Mouse (Mus musculus): ENCODE measurements around the gene E130218I03Rik. TPM values are rescaled to one million over a fixed set of nuclear protein-coding genes. Genes with fewer than 3 reads are reported as not detected.
"Not testable (repeated sequence)": the region's sequence is repeated elsewhere in the genome, so short reads cannot be mapped to it uniquely, and the experiment has no call there.

E130218I03Rik gene
- polyA plus RNA-seq, 1 experiment from 2014 or later = 0.23 TPM

DNA sequence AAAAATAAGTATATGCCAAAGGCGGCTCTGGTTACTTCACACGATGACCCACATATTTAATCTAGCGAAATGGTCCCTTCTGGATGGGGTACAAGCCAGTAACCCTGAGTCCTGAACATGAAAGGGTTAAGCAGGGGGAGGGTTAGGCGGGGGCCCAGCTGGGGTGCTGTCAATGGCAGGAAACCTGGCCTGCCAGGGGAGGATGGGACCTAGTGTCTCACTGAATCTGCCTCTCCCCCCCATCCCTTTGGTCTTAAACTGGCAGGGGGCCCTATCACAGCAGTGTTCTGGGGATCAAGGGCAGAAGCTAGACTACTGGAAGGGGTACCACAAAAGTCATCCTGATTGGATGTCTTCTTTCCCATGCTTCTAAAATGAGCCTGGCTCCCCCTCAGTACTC is 12.4 kb downstream of the E130218I03Rik start:
- Histone ChIP-seq H3K4me1 (ENCODE audit: control insufficient read depth, insufficient read depth, low read length) (peaks cover 58% of the 10 kb centered on the region), H3K27me3 (ENCODE audit: control insufficient read depth, insufficient read depth, low read length) (peaks cover 28% of the 10 kb centered on the region), H3K4me3 (ENCODE audit: low read depth, low read length) (no peak overlapping the region), H3K9ac (ENCODE audit: low read depth, low read length) (0 out of 2 replicates have a peak overlapping the region, but pooled peaks have one; percentile 58), H3K9me3 (replicated peaks; ENCODE audit: control insufficient read depth, low read length) (no peaks in the 10 kb centered on the region), H3K4me2 (peak overlapping the region; percentile 55; the same call in 1 of the 2 replicates), H3K36me3 (ENCODE audit: control insufficient read depth, insufficient read depth, low read length) (no peaks in the 10 kb centered on the region), H3K27ac (ENCODE audit: low read depth, low read length) (0 out of 2 replicates have a peak overlapping the region, but pooled peaks have one; percentile 32)
- no peak for ATAC-seq (replicated peaks; ENCODE audit: insufficient number of reproducible peaks, low FRiP score, low TSS enrichment)
- WGBS (ENCODE audit: insufficient replicate concordance) = 32% methylated on average over 4 of the region's 4 CpGs

DNA sequence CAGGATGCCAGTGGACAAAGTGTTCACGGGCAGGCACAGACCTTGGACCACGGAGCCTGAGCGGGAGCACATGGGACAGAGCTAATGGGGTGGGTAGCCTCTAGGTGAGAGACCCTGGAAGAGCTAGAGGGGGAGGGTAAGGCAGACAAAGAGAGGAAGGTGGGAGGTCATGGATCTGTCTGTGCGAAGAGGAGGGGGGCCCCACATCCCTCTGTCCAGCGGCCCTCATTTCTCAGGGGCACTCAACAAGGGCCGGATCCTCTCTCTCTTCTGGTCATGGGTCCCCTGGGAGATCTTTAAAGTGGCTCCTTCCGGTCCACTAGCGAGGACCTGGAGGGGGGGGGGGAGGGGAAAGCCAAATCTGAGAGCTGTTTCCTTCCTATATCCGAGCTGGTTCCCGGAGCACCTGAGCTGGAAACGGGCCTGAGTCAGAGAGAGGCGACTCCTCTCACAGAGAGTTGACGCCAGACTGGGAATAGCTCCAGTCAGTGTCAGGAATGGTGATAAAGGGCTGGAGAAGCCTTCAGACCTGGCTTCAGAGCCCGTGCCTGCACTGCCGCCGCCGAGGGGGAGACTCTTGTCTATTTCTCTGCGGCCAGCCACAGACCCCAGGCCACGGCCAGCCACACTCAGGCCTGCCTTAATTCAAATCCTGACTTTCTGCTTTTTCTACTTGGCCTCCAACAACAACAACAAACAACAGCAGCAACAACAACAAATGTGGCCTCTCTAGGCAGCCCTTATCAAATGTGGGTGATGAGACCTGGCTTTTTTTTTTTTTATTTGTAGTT is 13.1 kb downstream of the E130218I03Rik start:
- H3K4me1 ChIP-seq (ENCODE audit: control insufficient read depth, insufficient read depth, low read length) = peaks cover 51% of the 10 kb centered on the region
- H3K9ac ChIP-seq (ENCODE audit: low read depth, low read length) = peak overlapping the region; percentile 58
- ATAC-seq (replicated peaks; ENCODE audit: insufficient number of reproducible peaks, low FRiP score, low TSS enrichment) = 0 out of 2 replicates have a peak, but pooled peaks have one; percentile 16

DNA sequence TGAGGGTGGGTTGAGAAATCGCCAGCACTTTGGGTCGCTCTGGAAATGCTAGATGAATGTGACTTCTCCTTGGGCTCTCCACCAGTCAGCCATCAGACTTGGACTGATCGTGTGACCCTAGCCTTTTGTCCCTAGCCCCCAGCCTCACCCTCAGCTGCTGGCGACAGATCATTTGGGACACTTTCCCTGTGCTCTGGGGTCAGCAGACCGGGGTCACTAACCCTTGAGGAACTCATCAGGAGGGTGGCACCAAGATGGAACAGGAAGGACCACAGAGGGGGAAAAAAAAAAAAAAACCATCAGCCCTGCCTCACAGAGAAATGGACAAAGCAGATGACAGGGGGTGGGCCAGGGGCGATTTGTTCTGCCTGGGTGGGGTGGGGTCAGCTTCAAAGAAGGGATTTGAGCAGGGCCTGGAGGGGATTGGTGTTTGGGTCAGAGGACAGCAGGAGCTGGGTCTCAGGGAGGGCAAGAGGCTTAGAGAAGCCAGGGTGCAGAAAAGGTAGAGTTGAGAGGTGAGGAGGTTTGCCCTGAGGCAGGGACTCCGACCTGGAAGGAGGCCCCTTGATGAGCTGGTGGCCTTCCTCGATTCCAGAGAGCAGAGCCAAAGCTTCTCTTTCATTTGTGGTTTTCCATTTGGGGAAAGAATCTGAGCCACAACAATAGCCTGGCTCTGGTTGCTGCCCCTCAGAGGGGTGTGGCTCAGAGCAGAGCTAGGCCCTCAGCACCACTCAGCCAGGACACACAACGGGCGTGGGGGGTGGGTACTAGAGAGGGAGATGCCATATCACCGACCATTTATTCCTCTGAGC is 13.9 kb downstream of the E130218I03Rik start:
- no peaks in the 10 kb centered on the region for H3K36me3 ChIP-seq (ENCODE audit: control insufficient read depth, insufficient read depth, low read length)
- no peak for ATAC-seq (replicated peaks; ENCODE audit: insufficient number of reproducible peaks, low FRiP score, low TSS enrichment)
- 14% methylated on average over 11 of the region's 11 CpGs for WGBS (ENCODE audit: insufficient replicate concordance)
- H3K4me3 ChIP-seq (ENCODE audit: low read depth, low read length) = no peak overlapping the region
- peak overlapping the region; percentile 58 for H3K9ac ChIP-seq (ENCODE audit: low read depth, low read length)
- no peaks in the 10 kb centered on the region for H3K9me3 ChIP-seq (replicated peaks; ENCODE audit: control insufficient read depth, low read length)
- H3K4me1 ChIP-seq (ENCODE audit: control insufficient read depth, insufficient read depth, low read length) = peaks cover 43% of the 10 kb centered on the region
- H3K4me2 ChIP-seq = peak overlapping the region; percentile 55
- H3K27ac ChIP-seq (ENCODE audit: low read depth, low read length) = peak overlapping the region; percentile 32
- peaks cover 13% of the 10 kb centered on the region for H3K27me3 ChIP-seq (ENCODE audit: control insufficient read depth, insufficient read depth, low read length)

More for the DNA sequence above, 13.1 kb downstream of the E130218I03Rik start:
- H3K27ac ChIP-seq (ENCODE audit: low read depth, low read length) = peak overlapping the region; percentile 32
- no peaks in the 10 kb centered on the region for H3K36me3 ChIP-seq (ENCODE audit: control insufficient read depth, insufficient read depth, low read length)
- peaks cover 21% of the 10 kb centered on the region for H3K27me3 ChIP-seq (ENCODE audit: control insufficient read depth, insufficient read depth, low read length)
- no peaks in the 10 kb centered on the region for H3K9me3 ChIP-seq (replicated peaks; ENCODE audit: control insufficient read depth, low read length)
- WGBS (ENCODE audit: insufficient replicate concordance) = 9% methylated on average over 18 of the region's 19 CpGs
- peak overlapping the region; percentile 55 for H3K4me2 ChIP-seq
- H3K4me3 ChIP-seq (ENCODE audit: low read depth, low read length) = no peak overlapping the region

DNA sequence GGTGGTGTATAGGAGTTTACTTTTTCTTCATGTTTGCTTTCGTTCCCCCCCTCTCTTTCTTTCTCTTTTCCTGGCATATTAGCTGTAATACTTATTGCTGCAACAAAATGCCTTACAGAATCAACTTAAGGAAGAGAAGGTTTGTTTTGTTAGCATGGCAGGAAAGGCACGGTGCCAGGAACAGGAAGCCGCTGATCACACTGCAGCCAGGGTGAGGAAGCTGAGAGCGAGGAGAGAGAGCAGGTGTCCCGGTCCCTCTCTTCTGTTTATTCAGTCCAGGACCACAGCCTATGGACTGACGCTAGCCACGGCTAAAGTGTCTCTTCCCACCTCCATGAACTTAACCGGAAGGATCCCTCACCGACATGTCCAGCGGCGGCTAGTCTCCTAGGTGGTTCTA is 14.9 kb downstream of the E130218I03Rik start:
- peaks cover 5% of the 10 kb centered on the region for H3K27me3 ChIP-seq (ENCODE audit: control insufficient read depth, insufficient read depth, low read length)
- no peak overlapping the region for H3K9ac ChIP-seq (ENCODE audit: low read depth, low read length)
- no peaks in the 10 kb centered on the region for H3K9me3 ChIP-seq (replicated peaks; ENCODE audit: control insufficient read depth, low read length)
- no peak overlapping the region for H3K27ac ChIP-seq (ENCODE audit: low read depth, low read length)
- no peaks in the 10 kb centered on the region for H3K36me3 ChIP-seq (ENCODE audit: control insufficient read depth, insufficient read depth, low read length)
- H3K4me1 ChIP-seq (ENCODE audit: control insufficient read depth, insufficient read depth, low read length) = peaks cover 38% of the 10 kb centered on the region
- ATAC-seq (replicated peaks; ENCODE audit: insufficient number of reproducible peaks, low FRiP score, low TSS enrichment) = no peak
- H3K4me2 ChIP-seq = no peak overlapping the region
- WGBS (ENCODE audit: insufficient replicate concordance) = 58% methylated on average over 11 of the region's 11 CpGs
- no peak overlapping the region for H3K4me3 ChIP-seq (ENCODE audit: low read depth, low read length)

DNA sequence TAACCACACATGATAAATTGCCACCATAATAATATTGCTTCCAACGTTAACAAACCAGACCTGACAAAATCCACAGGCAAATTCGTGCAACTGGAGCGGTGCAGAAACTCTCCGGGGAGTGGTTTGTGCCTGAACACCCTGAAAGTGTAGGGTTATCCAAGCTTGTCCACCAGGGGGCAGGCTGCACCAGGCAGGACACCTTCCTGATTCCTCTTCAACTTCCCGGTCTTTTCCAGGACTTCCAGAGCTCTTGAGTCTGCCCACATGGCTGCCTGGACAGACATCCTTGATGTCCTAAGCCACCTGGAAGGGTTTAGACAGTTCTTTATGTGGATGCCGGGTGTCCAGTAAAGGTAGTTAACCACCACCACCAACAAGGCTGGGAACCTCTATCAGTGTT is 19.7 kb downstream of the E130218I03Rik start:
- H3K9ac ChIP-seq (ENCODE audit: low read depth, low read length) = no peak overlapping the region
- WGBS (ENCODE audit: insufficient replicate concordance) = 27% methylated on average over 6 of the region's 6 CpGs
- H3K9me3 ChIP-seq (replicated peaks; ENCODE audit: control insufficient read depth, low read length) = no peaks in the 10 kb centered on the region
- H3K36me3 ChIP-seq (ENCODE audit: control insufficient read depth, insufficient read depth, low read length) = no peaks in the 10 kb centered on the region
- no peak overlapping the region for H3K4me3 ChIP-seq (ENCODE audit: low read depth, low read length)
- H3K4me1 ChIP-seq (ENCODE audit: control insufficient read depth, insufficient read depth, low read length) = no peaks in the 10 kb centered on the region
- ATAC-seq (replicated peaks; ENCODE audit: insufficient number of reproducible peaks, low FRiP score, low TSS enrichment) = no peak
- H3K4me2 ChIP-seq = no peak overlapping the region
- H3K27me3 ChIP-seq (ENCODE audit: control insufficient read depth, insufficient read depth, low read length) = no peaks in the 10 kb centered on the region
- H3K27ac ChIP-seq (ENCODE audit: low read depth, low read length) = no peak overlapping the region

DNA sequence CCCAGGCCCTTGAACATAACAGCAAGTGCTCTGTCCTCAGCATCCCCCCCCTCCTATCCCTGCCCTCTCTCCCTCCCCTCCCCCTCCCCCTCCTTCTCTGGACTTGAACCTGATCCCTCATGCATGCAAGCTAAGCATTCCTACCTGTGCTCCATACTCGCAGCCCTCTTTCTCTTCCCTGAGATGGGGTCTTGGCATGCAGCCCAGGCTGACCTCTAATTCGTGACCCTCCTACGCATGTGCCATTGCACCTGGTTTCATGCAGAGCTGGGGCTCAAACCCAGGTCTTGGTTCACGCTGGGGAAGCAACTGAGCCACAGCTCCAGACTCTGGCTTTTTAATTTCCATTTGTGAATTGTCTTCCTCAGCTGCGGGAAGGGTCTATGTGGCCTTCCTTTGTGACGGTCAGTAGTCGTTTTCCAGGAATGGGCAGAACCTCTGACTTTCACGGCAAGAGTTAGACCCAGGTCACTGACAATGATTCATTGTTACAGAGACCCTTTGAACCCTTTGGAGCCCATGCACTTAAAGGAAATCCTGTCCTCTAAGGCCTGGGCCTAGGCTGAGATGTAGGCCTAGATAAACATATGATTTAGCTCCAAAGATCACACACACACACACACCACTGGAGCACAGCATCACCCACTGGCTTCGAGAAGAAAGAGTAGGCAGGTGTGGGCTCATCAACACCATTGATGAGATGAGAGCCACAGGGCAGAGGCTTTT is 22.6 kb downstream of the E130218I03Rik start:
- H3K4me2 ChIP-seq = no peak overlapping the region
- H3K27ac ChIP-seq (ENCODE audit: low read depth, low read length) = no peak overlapping the region
- no peak overlapping the region for H3K4me3 ChIP-seq (ENCODE audit: low read depth, low read length)
- no peaks in the 10 kb centered on the region for H3K36me3 ChIP-seq (ENCODE audit: control insufficient read depth, insufficient read depth, low read length)
- no peak for ATAC-seq (replicated peaks; ENCODE audit: insufficient number of reproducible peaks, low FRiP score, low TSS enrichment)
- no peaks in the 10 kb centered on the region for H3K27me3 ChIP-seq (ENCODE audit: control insufficient read depth, insufficient read depth, low read length)
- no peaks in the 10 kb centered on the region for H3K9me3 ChIP-seq (replicated peaks; ENCODE audit: control insufficient read depth, low read length)
- WGBS (ENCODE audit: insufficient replicate concordance) = 71% methylated on average over 9 of the region's 9 CpGs
- H3K9ac ChIP-seq (ENCODE audit: low read depth, low read length) = no peak overlapping the region
- H3K4me1 ChIP-seq (ENCODE audit: control insufficient read depth, insufficient read depth, low read length) = no peaks in the 10 kb centered on the region

DNA sequence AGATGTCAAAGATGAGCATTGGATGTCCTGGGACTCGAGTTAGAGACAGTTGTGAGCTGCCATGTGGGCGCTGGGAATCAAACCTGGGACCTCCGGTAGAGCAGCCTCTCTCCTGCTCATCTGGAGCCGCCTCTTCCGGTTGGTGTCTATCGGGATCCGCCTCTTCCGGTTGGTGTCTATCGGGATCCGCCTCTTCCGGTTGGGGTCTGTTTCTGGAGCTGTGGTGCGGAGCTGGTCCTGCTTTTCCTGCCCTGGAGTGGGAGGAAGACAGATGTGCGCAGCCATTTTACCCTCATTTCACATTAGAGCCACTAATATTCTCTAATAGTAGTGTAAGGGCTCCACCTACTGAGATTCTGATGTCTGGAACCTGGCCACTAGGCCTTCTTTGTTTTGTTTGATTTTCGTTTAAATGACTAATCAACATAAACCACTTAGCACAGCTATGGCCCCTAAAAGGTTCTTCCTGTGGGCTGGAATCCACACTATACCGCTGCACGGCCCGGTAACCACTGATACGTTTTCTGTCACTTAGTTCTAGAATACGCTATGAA is 24.7 kb downstream of the E130218I03Rik start:
- H3K4me2 ChIP-seq = no peak overlapping the region
- no peaks in the 10 kb centered on the region for H3K9me3 ChIP-seq (replicated peaks; ENCODE audit: control insufficient read depth, low read length)
- no peaks in the 10 kb centered on the region for H3K36me3 ChIP-seq (ENCODE audit: control insufficient read depth, insufficient read depth, low read length)
- H3K27me3 ChIP-seq (ENCODE audit: control insufficient read depth, insufficient read depth, low read length) = no peaks in the 10 kb centered on the region
- no peak for ATAC-seq (replicated peaks; ENCODE audit: insufficient number of reproducible peaks, low FRiP score, low TSS enrichment)
- H3K27ac ChIP-seq (ENCODE audit: low read depth, low read length) = no peak overlapping the region
- H3K4me3 ChIP-seq (ENCODE audit: low read depth, low read length) = no peak overlapping the region
- no peak overlapping the region for H3K9ac ChIP-seq (ENCODE audit: low read depth, low read length)
- peaks cover 4% of the 10 kb centered on the region; the same call in 1 of the 2 replicates for H3K4me1 ChIP-seq (ENCODE audit: control insufficient read depth, insufficient read depth, low read length)
- WGBS (ENCODE audit: insufficient replicate concordance) = 79% methylated on average over 19 of the region's 19 CpGs

DNA sequence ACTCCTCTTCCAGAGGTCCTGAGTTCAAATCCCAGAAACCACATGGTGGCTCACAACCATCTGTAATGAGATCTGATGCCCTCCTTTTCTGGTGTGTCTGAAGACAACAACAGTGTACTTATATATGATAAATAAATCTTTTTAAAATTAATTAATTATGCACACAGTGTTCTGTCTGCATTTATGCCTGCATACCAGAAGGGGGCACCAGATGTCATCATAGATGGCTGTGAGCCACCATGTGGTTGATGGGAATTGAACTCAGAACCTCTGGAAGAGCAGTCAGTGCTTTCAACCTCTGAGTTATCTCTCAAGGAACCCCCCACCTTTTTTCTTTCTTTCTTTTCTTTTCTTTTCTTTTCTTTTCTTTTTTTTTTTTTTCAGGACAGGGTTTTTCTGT is 26.2 kb downstream of the E130218I03Rik start:
- H3K9ac ChIP-seq (ENCODE audit: low read depth, low read length); H3K27ac ChIP-seq (ENCODE audit: low read depth, low read length); H3K9me3 ChIP-seq (replicated peaks; ENCODE audit: control insufficient read depth, low read length); H3K4me1 ChIP-seq (ENCODE audit: control insufficient read depth, insufficient read depth, low read length); ATAC-seq (replicated peaks; ENCODE audit: insufficient number of reproducible peaks, low FRiP score, low TSS enrichment); H3K4me3 ChIP-seq (ENCODE audit: low read depth, low read length); H3K27me3 ChIP-seq (ENCODE audit: control insufficient read depth, insufficient read depth, low read length); H3K36me3 ChIP-seq (ENCODE audit: control insufficient read depth, insufficient read depth, low read length); H3K4me2 ChIP-seq: not testable (repeated sequence)

Measured in heart, embryonic 11.5 days (tissue).